Mouse (Mus musculus): ENCODE results near the gene Eif1b. TPM values are rescaled to one million over a fixed set of nuclear protein-coding genes. Genes with fewer than 3 reads are reported as not detected.

Eif1b gene
- polyA plus RNA-seq, 1 experiment from 2014 or later: 214 TPM

DNA sequence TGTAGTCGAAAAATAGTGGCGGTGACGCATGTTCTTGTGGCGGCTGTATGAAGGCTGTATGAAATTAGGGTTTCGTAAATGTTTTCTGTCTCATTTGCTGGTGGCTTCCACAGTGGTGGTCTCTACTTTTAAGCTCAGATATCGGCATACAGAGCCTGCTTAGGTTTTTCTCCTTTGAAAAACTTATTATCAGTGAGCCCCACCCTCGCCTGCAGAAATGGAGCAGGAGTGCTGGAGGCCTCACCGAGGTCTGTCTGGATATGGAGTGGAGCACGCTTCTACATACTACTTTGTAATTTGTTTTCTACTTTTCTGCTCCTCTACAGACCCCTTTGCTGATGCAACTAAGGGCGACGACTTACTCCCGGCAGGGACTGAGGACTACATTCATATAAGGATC, 1.7 kb downstream of the Eif1b start:
- peak overlapping the region; percentile 98 for H3K9ac ChIP-seq
- WGBS: 66% methylated on average over 12 of the region's 12 CpGs
- H3K36me3 ChIP-seq: peaks cover 25% of the 10 kb centered on the region
- no peaks in the 10 kb centered on the region for H3K27me3 ChIP-seq
- H3K27ac ChIP-seq: no peak overlapping the region
- peak overlapping the region; percentile 88 for H3K4me2 ChIP-seq (replicated peaks)
- no peak for ATAC-seq (ENCODE audit: low FRiP score, low read depth)
- peaks cover 18% of the 10 kb centered on the region for H3K4me1 ChIP-seq
- peak overlapping the region; percentile 87 for H3K4me3 ChIP-seq
- no peaks in the 10 kb centered on the region for H3K9me3 ChIP-seq

GRCm38 (mm10) chr9:120496691-120497090, 4.7 kb downstream of the Eif1b start:
- no peaks in the 10 kb centered on the region for H3K9me3 ChIP-seq
- peaks cover 25% of the 10 kb centered on the region for H3K36me3 ChIP-seq
- no peak overlapping the region for H3K27ac ChIP-seq
- no peak overlapping the region for H3K4me2 ChIP-seq (replicated peaks)
- H3K27me3 ChIP-seq: no peaks in the 10 kb centered on the region
- peaks cover 18% of the 10 kb centered on the region for H3K4me1 ChIP-seq
- H3K9ac ChIP-seq: no peak overlapping the region
- H3K4me3 ChIP-seq: no peak overlapping the region
- ATAC-seq (ENCODE audit: low FRiP score, low read depth): peak; percentile 6; the same call in 1 of the 2 replicates
- WGBS: 5% methylated on average over 3 of the region's 3 CpGs

GRCm38 (mm10) chr9:120497983-120498382, 6.0 kb downstream of the Eif1b start:
- Histone ChIP-seq H3K4me1 (peaks cover 14% of the 10 kb centered on the region), H3K4me3 (no peak overlapping the region), H3K9me3 (no peaks in the 10 kb centered on the region), H3K27me3 (no peaks in the 10 kb centered on the region), H3K4me2 (replicated peaks) (no peak overlapping the region), H3K27ac (no peak overlapping the region), H3K36me3 (peaks cover 25% of the 10 kb centered on the region), H3K9ac (no peak overlapping the region)
- 84% methylated on average over 5 of the region's 5 CpGs for WGBS
- no peak for ATAC-seq (ENCODE audit: low FRiP score, low read depth)

GRCm38 (mm10) chr9:120501191-120501902, 9.3 kb downstream of the Eif1b start:
- Histone ChIP-seq H3K9me3 (peaks cover under 1% of the 10 kb centered on the region; the same call in 1 of the 2 replicates), H3K4me3 (no peak overlapping the region), H3K36me3 (peaks cover 1% of the 10 kb centered on the region; the same call in 1 of the 2 replicates), H3K4me1 (no peaks in the 10 kb centered on the region), H3K27me3 (no peaks in the 10 kb centered on the region), H3K4me2 (replicated peaks) (no peak overlapping the region), H3K9ac (no peak overlapping the region), H3K27ac (no peak overlapping the region)
- 39% methylated on average over 10 of the region's 10 CpGs for WGBS
- ATAC-seq (ENCODE audit: low FRiP score, low read depth): no peak

GRCm38 (mm10) chr9:120502013-120502412, 10.0 kb downstream of the Eif1b start:
- Histone ChIP-seq H3K4me3 (no peak overlapping the region), H3K9ac (no peak overlapping the region), H3K27me3 (no peaks in the 10 kb centered on the region), H3K4me2 (replicated peaks) (no peak overlapping the region), H3K27ac (no peak overlapping the region), H3K4me1 (no peaks in the 10 kb centered on the region), H3K36me3 (no peaks in the 10 kb centered on the region), H3K9me3 (peaks cover 7% of the 10 kb centered on the region)
- ATAC-seq (ENCODE audit: low FRiP score, low read depth): peak; percentile 44; the same call in 1 of the 2 replicates
- WGBS: 7% methylated on average over 8 of the region's 8 CpGs

DNA sequence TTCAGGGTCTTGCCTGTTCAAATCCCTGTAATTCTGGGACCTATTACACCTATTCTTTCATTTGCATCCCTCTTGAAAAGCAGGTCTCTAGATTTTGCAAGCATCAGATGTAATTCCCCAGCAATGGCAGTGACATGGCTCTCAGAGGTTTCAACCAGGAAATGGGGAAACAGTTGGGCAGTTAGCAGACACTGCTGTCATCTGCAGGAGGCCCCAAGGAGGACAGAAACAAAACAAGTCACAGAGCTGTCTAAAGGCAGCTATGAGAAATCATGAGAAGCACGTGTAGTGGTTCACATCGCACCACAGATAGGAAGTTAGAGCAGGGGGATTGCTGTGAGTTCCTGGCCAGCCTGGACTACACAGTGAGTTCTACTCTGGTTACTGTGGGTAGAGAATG, 12.4 kb downstream of the Eif1b start:
- peaks cover 8% of the 10 kb centered on the region for H3K9me3 ChIP-seq
- ATAC-seq (ENCODE audit: low FRiP score, low read depth): no peak
- no peaks in the 10 kb centered on the region for H3K27me3 ChIP-seq
- H3K4me3 ChIP-seq: no peak overlapping the region
- H3K27ac ChIP-seq: no peak overlapping the region
- WGBS: 70% methylated on average over 2 of the region's 2 CpGs
- no peak overlapping the region for H3K9ac ChIP-seq
- H3K36me3 ChIP-seq: no peaks in the 10 kb centered on the region
- no peaks in the 10 kb centered on the region for H3K4me1 ChIP-seq
- no peak overlapping the region for H3K4me2 ChIP-seq (replicated peaks)

DNA sequence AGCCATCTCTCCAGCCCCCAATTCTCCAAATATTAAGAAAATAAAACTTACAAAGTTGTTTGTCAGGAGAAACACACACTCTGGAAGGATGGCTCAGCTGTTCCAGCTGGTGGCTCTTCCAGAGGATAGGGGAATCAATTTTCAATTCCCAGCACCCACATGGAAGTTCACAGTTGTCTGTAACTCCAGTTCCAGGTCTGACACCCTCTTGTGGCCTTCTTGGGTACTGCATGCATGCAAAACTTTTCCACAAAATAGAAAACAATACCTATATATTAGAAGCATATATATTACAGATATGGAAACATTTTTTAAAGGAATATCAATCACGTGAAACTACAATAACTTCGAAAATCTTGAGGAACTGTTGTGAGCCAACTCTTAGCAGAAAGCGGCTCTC, 19.7 kb downstream of the Eif1b start:
- ATAC-seq (ENCODE audit: low FRiP score, low read depth): no peak
- Histone ChIP-seq H3K4me2 (replicated peaks) (no peak overlapping the region), H3K9ac (no peak overlapping the region), H3K4me3 (no peak overlapping the region), H3K9me3 (peaks cover 3% of the 10 kb centered on the region), H3K27ac (no peak overlapping the region), H3K27me3 (no peaks in the 10 kb centered on the region), H3K36me3 (no peaks in the 10 kb centered on the region), H3K4me1 (no peaks in the 10 kb centered on the region)
- 73% methylated on average over 3 of the region's 3 CpGs for whole genome bisulfite sequencing

DNA sequence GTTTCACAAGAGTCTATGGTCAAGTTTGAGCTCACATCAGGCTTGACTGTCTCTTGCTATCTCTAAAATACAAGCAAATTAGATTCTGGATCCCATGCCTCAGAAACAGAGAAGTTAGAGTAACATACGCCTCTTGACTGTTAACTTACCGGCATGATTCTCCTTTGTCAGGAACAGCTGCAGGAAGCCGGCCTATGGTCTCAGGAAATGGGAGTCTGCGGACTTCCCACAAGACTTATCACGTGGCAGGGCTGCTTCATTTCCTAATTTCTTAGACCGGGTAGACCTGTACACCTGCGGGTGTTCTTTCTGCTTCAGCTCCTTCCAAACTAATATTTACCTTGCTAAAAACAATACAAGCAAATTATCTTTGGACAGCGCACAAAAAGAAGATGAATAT, 24.7 kb downstream of the Eif1b start:
- no peak for ATAC-seq (ENCODE audit: low FRiP score, low read depth)
- H3K36me3 ChIP-seq: no peaks in the 10 kb centered on the region
- H3K27me3 ChIP-seq: no peaks in the 10 kb centered on the region
- no peaks in the 10 kb centered on the region for H3K9me3 ChIP-seq
- no peak overlapping the region for H3K9ac ChIP-seq
- 75% methylated on average over 8 of the region's 8 CpGs for WGBS
- H3K4me2 ChIP-seq (replicated peaks): no peak overlapping the region
- H3K4me3 ChIP-seq: no peak overlapping the region
- no peaks in the 10 kb centered on the region for H3K4me1 ChIP-seq
- no peak overlapping the region for H3K27ac ChIP-seq

DNA sequence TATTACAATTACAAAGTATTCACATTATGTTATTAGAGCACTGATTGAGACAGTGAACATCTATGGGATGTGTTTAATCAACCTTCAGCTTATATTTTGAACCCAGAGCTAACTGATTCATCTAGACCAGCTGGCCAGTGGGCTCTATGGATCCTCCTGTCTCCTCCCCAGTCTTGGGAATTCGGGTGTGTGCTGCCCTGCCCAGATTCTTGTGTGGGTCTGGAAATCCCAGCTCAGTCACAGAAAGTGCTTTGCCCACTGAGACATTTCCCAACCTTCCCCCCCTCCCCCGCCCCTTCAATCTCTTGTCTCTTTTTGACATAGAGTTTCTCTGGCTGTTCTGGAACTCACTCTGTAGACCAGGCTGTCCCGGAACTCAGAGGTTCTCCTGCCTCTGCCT, 26.9 kb downstream of the Eif1b start:
- no peak overlapping the region for H3K4me3 ChIP-seq
- 81% methylated on average over 3 of the region's 3 CpGs for WGBS
- no peak overlapping the region for H3K9ac ChIP-seq
- H3K4me1 ChIP-seq: no peaks in the 10 kb centered on the region
- H3K9me3 ChIP-seq: no peaks in the 10 kb centered on the region
- H3K27ac ChIP-seq: no peak overlapping the region
- H3K27me3 ChIP-seq: no peaks in the 10 kb centered on the region
- H3K36me3 ChIP-seq: no peaks in the 10 kb centered on the region
- no peak for ATAC-seq (ENCODE audit: low FRiP score, low read depth)
- H3K4me2 ChIP-seq (replicated peaks): no peak overlapping the region

DNA sequence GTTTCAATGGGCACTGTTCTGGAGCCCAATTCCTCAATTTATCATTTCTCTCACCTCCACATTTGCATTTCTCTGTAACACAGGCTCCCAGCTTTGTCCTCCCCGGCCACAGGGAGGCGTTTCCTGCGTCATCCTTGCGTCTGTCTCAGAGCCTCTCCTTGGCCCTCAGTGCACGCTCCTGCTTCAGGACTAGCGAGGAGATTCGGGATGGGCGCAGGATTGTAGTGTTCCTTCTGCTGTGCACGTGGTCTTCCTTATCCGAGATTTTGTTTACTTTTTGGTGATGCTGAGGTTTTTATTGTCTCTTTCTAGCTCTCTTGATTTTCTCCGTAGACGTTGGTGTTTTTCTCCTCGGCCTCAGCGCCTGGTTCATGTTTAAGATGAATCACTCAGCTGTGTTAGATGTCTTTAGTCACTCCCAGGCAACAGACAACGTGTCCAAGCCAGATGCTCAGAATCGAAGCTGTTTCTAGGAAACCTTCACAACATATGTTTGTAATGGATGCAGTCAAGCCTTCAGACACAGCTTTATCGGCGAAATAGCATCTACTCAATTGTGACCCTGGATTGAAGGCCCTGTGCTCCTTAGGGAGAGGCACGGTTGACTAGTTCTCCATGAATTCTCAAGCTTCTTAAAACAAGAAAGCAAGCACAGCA, 27.6 kb downstream of the Eif1b start:
- WGBS: 60% methylated on average over 19 of the region's 19 CpGs
- no peak overlapping the region for H3K4me2 ChIP-seq (replicated peaks)
- H3K27ac ChIP-seq: no peak overlapping the region
- no peaks in the 10 kb centered on the region for H3K27me3 ChIP-seq
- no peak overlapping the region for H3K4me3 ChIP-seq
- ATAC-seq (ENCODE audit: low FRiP score, low read depth): no peak
- H3K9ac ChIP-seq: no peak overlapping the region
- H3K9me3 ChIP-seq: no peaks in the 10 kb centered on the region
- no peaks in the 10 kb centered on the region for H3K4me1 ChIP-seq
- H3K36me3 ChIP-seq: no peaks in the 10 kb centered on the region

- no peak overlapping the region for H3K4me2 ChIP-seq (replicated peaks)
- no peaks in the 10 kb centered on the region for H3K4me1 ChIP-seq
- no peaks in the 10 kb centered on the region for H3K9me3 ChIP-seq
- ATAC-seq (ENCODE audit: low FRiP score, low read depth): no peak
- H3K36me3 ChIP-seq: no peaks in the 10 kb centered on the region
- no peak overlapping the region for H3K9ac ChIP-seq
- no peak overlapping the region for H3K27ac ChIP-seq
- H3K4me3 ChIP-seq: no peak overlapping the region
- 86% methylated on average over 1 of the region's 1 CpGs for WGBS
- H3K27me3 ChIP-seq: no peaks in the 10 kb centered on the region
Measured at GRCm38 (mm10) chr9:120521161-120521560, 29.1 kb downstream of the Eif1b start.

DNA sequence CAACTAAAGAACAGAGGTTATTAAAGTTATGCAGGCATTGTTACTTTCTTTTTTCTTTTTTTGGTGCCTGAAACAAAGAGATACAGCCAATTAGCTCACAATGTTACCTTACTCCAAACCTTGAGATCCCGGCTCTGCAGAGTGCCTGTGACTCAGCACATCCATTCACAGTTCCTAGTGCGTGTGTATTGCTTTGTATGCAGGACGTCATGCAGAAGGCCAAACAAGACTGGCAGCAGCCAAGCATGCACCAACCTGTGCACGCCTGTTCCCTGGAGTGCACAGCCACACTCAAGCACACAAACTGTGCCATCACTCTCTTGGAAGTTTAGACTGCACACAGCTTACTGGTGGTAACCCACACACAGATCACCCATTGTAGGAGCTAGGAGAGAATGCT, 35.2 kb downstream of the Eif1b start:
- no peak overlapping the region for H3K4me2 ChIP-seq (replicated peaks)
- H3K4me3 ChIP-seq: no peak overlapping the region
- H3K9me3 ChIP-seq: no peaks in the 10 kb centered on the region
- H3K27ac ChIP-seq: no peak overlapping the region
- no peaks in the 10 kb centered on the region for H3K27me3 ChIP-seq
- WGBS: 79% methylated on average over 4 of the region's 4 CpGs
- no peaks in the 10 kb centered on the region for H3K36me3 ChIP-seq
- no peak for ATAC-seq (ENCODE audit: low FRiP score, low read depth)
- H3K9ac ChIP-seq: no peak overlapping the region
- H3K4me1 ChIP-seq: no peaks in the 10 kb centered on the region

Measured in limb, embryonic 13.5 days (tissue).